Mouse (Mus musculus): ENCODE data around the gene Kcnd1. TPM values are rescaled to one million over a fixed set of nuclear protein-coding genes. Genes with fewer than 3 reads are reported as not detected.
"Not testable (repeated sequence)": the region's sequence is repeated elsewhere in the genome, so short reads cannot be mapped to it uniquely, and the experiment has no call there.

The Kcnd1 gene
- total RNA-seq, 2 experiments from 2014 or later = 9.5 to 9.7 TPM

- no peak overlapping the region for H3K27ac ChIP-seq
- no peak overlapping the region for H3K4me3 ChIP-seq
- DNase-seq (ENCODE audit: low spot score in 2 of 2) = no peak
- no peak for TF ChIP-seq CTCF (conservative IDR thresholded peaks at IDR 0.05)
Measured at GRCm38 (mm10) chrX:7797327-7797726, 24.8 kb upstream of the Kcnd1 start.

DNA sequence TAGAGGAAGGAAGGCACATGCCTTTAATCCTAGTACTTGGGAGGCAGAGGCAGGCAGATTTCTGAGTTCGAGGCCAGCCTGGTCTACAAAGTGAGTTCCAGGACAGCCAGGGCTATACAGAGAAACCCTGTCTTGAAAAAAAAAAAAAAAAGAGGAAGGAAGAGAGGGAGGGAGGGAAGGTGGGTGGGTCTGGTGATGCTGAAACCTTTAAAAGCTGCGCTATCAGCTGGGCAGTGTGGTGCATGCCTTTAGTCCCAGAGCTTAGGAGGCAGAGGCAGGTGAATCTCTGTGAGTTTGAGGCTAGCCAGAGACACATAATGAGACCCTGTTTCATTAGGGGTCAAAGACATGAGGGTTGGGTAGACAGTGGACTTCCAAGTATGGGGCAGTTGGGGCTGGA lies 19.9 kb upstream of the Kcnd1 start:
- not testable (repeated sequence) for DNase-seq (ENCODE audit: low spot score in 2 of 2); H3K27ac ChIP-seq; H3K4me3 ChIP-seq

DNA sequence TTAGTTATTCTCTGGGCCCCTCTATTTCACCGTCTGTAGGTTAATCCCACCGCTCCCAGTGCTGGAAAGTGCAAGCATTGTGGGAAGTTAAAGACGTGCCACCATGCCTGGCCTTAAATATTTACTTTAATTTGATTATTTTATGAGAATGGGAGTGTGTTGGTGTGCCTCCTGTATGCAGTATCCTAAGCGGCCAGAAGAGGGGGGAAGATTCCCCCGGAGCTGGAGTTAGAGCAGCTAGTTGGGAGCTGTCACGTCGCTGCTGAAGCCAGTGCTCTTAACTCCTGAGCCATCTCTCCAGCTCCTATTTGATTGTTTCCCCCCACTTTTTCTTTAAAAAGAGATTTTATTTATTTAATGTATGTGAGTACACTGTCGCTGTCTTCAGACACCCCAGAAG lies 7.1 kb upstream of the Kcnd1 start:
- H3K4me3 ChIP-seq; DNase-seq (ENCODE audit: low spot score in 2 of 2); H3K27ac ChIP-seq: not testable (repeated sequence)
- TF ChIP-seq CTCF (conservative IDR thresholded peaks at IDR 0.05) = peak; percentile 61

DNA sequence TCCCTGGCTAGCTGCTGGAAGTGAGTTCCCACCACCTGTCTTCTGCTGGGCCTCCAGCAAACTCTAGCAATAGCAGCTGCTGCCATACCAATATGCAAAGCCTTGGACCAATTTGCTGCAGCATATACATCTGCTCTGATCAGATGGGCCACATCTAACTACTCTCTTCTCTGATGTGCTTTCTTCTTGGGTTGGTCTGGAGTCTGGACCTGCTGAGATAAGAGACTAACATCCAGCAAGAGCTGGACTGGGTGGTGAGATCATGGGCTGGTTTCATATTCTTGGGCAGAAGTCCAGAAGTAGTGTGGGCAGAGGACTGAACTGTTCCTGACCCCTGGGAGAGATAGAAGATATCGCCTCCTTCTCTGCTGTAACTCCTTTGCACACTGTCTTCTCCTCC lies 15.1 kb downstream of the Kcnd1 start:
- no peak for TF ChIP-seq CTCF (conservative IDR thresholded peaks at IDR 0.05)
- no peak overlapping the region for H3K27ac ChIP-seq
- no peak for DNase-seq (ENCODE audit: low spot score in 2 of 2)
- H3K4me3 ChIP-seq = no peak overlapping the region

GRCm38 (mm10) chrX:7840842-7841162 lies 18.7 kb downstream of the Kcnd1 start:
- no peak for DNase-seq (ENCODE audit: low spot score in 2 of 2)
- Histone ChIP-seq H3K4me3 (peak overlapping the region; percentile 47), H3K27ac (peak overlapping the region; percentile 86)
- TF ChIP-seq CTCF (conservative IDR thresholded peaks at IDR 0.05) = no peak

- peak; percentile 90 to 95 for DNase-seq (ENCODE audit: low spot score in 2 of 2)
- Histone ChIP-seq H3K4me3 (peak within 1 kb of the TSS; percentile 68), H3K27ac (peak within 1 kb of the TSS; percentile 95)
- TF ChIP-seq CTCF (conservative IDR thresholded peaks at IDR 0.05) = peak; percentile 19; the same call in 1 of the 2 replicates
Measured at GRCm38 (mm10) chrX:7841163-7842162, 19.4 kb downstream of the Kcnd1 start, which contains the start of gene Otud5. Gene Otud5, plus strand, starts transcription at chrX:7841364.

- H3K4me3 ChIP-seq = peak overlapping the region; percentile 68
- peak overlapping the region; percentile 95 for H3K27ac ChIP-seq
- peak in 1 of 2 experiments; percentile 16 for DNase-seq (ENCODE audit: low spot score in 2 of 2)
- TF ChIP-seq CTCF (conservative IDR thresholded peaks at IDR 0.05) = no peak
Measured at GRCm38 (mm10) chrX:7842318-7842717, 20.2 kb downstream of the Kcnd1 start.

- no peak for TF ChIP-seq CTCF (conservative IDR thresholded peaks at IDR 0.05)
- H3K4me3 ChIP-seq = no peak overlapping the region
- peak overlapping the region; percentile 61; the same call in 1 of the 2 replicates for H3K27ac ChIP-seq
- peak; percentile 30 to 41 for DNase-seq (ENCODE audit: low spot score in 2 of 2)
Measured at GRCm38 (mm10) chrX:7847845-7848244, 25.8 kb downstream of the Kcnd1 start.

DNA sequence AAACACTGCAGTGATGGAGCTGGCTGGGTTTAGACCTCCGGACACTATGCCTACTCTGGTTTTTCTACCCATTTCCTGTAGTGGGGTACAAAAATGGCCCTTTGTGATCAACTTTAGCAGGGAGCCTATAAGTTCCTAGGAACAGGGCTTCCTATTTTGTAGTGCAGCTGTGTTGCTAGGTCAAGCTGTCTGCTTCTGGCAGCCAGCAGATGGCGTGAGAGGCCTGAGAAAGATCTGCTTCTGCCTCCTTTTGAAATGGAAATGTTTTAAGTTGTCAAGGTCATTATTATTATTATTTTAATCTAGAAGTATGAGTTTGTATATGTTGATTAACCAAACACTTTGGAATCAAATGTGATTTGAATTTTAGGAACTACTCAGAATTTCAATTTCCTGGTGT lies 32.5 kb downstream of the Kcnd1 start:
- peak; percentile 79 for TF ChIP-seq CTCF (conservative IDR thresholded peaks at IDR 0.05)
- peak in 1 of 2 experiments; percentile 38 for DNase-seq (ENCODE audit: low spot score in 2 of 2)
- H3K4me3 ChIP-seq = no peak overlapping the region
- H3K27ac ChIP-seq = no peak overlapping the region

DNA sequence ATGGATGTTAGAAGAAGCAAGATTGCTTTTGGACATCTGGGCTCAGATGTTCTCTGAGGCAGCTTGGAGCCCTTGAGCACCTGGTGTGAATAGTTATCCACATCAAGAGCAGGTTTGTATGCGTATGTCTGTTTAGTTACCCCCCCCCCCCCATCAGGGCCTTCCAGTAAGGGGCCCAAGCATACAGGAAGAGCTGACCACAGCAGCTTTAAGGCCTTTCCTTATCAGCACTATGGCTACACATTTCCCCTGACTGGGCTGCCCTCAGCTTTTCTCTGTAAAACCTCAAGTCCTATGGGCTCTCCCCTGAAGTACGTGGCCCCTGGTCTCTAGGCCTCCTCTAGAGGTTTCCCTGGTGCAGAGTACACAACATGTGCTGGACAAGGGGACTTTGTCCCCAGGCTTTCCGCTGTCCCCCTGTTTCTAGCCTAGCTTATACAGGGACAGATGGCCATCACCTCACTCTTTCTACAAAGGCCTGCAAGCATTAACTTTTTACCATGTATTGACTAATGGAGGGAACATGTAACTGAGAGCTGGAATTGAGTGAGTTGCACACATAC lies 37.2 kb downstream of the Kcnd1 start:
- Histone ChIP-seq H3K4me3 (no peak overlapping the region), H3K27ac (no peak overlapping the region)
- no peak for TF ChIP-seq CTCF (conservative IDR thresholded peaks at IDR 0.05)
- DNase-seq (ENCODE audit: low spot score in 2 of 2) = no peak

- no peak overlapping the region for H3K27ac ChIP-seq
- H3K4me3 ChIP-seq = no peak overlapping the region
- TF ChIP-seq CTCF (conservative IDR thresholded peaks at IDR 0.05) = no peak
- no peak for DNase-seq (ENCODE audit: low spot score in 2 of 2)
Measured at GRCm38 (mm10) chrX:7863181-7863580, 41.1 kb downstream of the Kcnd1 start.

DNA sequence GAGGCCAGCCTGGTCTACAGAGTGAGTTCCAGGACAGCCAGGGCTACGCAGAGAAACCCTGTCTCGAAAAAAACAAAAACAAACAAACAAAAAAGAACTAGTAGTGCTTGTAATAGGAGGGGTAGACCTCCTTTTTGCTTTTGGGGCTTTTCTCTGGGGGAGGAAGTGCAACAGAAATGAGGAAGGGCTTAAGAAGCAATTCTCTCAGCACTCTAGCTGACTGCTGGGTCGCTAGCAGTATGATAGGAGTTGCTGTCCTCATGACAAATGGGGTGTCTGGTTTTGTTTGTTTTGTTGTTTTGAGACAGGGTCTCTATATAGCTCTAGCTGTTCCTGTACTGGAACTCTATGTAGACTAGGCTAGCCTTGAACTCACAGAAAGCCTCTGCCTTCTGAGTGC lies 42.5 kb downstream of the Kcnd1 start:
- DNase-seq (ENCODE audit: low spot score in 2 of 2) = no peak
- TF ChIP-seq CTCF (conservative IDR thresholded peaks at IDR 0.05) = no peak
- Histone ChIP-seq H3K27ac (no peak overlapping the region), H3K4me3 (no peak overlapping the region)

GRCm38 (mm10) chrX:7865343-7865742 lies 43.3 kb downstream of the Kcnd1 start:
- TF ChIP-seq CTCF (conservative IDR thresholded peaks at IDR 0.05) = no peak
- Histone ChIP-seq H3K27ac (no peak overlapping the region), H3K4me3 (no peak overlapping the region)
- no peak for DNase-seq (ENCODE audit: low spot score in 2 of 2)
